Mouse (Mus musculus) cerebellum, adult 11 months (tissue): Measurements from ENCODE around the gene Spsb3.

Experiments used
- DNase-seq: peaks from one replicate; pipeline ENCODE4 v3.0.0; 2022

Gene Spsb3

DNA sequence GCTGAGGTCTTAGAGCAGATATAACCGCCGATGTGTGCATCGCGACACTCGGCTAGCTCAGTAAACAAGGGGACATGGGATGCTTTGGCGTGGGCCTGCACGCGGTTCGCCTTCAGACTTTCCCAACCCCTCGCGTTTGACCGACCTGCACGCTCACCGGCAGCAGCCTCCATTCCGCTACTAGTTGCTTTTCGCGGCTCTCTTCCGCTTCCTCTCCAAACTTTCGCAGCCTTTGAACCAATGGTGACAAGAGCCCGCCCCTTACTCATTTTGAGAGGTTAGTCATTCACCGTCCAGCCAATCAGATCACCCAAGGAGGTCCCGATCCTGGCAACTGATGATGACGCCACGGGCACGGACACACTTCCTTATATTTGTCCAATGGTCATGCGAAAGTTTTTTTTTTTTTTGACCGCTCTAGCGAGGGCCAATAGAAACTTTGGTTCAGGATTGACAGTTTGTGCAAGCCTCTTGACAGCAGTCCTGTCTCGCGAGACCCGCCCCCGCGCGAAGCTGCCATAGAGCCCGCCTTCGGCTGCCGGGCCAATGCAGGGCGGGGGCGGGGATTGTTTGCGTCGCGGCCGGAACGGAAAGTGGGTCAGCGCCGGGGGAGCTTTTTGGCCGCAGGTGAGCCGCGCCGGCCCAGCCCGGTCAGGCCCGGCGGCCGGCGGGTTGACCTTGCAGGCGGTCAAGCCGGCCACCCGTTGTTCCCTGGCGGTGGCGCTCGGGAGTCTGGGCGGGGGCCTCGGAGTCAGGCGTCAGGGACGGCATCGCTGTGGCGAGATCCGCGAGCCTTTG is at the start of gene Spsb3, which contains the start of gene Nubp2:
TSS of gene Spsb3 (plus strand) at position 510 of the 798 bp plus-strand sequence.
TSS of gene Nubp2 (minus strand) at position 216 of the 798 bp plus-strand sequence.
- peak; percentile 97 for DNase-seq

DNA sequence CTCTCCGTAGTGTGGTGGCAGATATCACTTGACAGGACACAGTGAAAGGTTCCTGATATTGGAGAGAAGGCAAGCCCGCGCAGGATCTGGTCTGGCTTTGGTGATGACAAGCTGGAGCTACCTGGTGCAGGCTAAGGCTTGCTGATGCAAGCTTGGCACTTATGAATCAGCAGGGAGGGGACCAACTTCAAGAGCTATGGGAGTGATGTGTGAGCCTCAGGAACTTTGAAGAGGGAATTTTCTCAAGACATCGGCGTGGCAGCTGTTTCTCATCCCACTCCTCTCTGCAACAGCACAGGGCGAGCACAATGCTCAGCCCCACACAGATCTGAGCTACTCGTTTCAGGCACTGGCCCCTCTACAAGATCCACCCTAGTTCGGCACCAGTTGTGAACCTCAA is 46.6 kb upstream of the Spsb3 start, which contains the start of gene Hagh:
TSS of gene Hagh (plus strand) at position 302 of the 400 bp plus-strand sequence.
- DNase-seq, result no peak

DNA sequence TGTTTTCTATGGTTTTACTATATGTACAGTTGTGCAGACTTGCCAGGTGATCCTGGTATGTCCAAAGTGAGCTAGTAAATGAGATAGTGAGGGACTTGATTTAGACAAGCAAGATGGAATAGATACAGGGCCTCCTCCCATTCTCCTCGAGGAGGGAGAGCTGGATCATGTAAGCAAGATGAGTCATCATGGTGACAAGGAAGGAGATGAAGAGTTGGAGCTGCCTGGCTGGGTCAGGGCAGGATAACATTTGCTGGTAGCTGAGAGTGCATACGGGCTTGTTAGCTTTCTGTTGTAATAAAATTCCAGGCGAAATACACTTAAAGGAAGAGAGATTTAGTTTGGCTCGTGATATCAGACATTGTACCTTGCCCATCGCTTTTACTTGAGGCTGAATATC is 46.1 kb upstream of the Spsb3 start:
- DNase-seq, result no peak

DNA sequence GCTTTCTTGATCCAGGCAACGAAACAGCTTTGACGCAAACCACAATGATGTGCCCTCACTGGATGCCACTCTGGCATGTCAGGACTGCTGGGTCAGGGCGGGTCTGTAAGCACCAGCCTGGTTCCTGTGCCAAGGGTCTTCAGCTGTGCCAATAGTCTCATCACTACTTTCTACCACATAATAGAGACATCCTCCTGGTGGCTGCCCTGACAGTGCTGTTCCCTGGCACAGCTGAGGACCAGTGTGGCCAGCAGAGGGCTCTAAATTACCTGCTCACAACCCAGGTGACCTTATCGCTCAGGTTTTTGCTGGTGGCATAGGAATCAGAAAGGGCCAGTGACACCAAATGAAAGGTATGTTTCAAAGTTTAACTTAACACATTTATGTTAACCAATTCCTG is 45.3 kb upstream of the Spsb3 start:
- DNase-seq, result no peak

DNA sequence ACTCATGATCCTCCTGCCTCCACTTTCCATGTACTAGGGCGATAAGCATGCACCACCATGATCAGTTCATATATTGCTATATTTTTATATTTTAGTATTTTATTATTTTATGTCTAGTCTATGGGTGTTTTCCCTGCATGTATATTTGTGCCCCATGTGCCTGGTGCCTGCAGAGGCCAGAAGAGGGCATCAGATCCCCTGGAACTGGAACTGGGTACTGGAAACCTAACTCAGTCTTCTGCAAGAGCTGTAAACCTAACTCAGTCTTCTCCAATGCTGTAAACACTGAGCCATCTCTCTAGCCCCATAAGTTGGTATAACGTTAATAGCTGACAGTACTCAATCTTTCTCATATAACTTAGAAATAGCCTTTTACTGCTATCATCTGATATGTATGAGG is 43.8 kb upstream of the Spsb3 start:
- no peak for DNase-seq

DNA sequence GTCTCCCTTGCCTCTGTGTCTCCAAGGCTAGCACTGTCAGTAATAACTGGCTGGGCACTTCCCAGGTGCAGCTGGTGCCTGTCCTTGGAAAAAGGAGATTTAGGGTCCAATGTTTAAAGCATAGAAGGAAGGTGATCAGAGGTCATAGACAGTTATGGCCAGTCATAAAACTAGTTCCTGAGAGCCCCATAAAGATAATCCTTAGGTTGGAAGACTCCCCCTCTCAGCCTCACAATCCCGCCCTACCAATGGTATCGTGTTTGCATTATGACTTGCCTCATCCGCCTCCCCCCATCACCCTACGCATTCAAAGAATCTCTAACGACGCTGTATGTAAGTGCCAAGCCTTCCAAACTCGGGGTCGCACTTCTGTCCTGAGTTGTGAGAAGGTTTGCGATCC is 41.9 kb upstream of the Spsb3 start:
- no peak for DNase-seq

DNA sequence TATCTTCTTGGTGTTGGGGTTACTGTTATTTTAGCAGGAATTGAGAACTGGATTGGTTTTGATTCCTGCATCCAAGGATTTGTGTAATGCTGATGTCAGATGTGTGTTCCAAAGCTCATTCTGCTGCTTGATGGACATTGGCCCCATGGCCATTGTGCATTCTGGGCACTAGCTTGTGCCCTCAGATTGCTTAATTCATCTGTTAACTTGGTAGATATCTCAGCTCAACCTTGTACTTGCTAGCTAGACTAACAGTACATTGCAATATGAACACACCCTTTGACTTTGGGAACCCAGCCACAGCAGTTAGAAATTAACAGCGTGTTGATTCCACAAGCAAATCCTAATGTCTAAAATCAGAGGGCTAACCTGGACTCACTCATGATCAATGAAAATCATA is 39.1 kb upstream of the Spsb3 start:
- no peak for DNase-seq

DNA sequence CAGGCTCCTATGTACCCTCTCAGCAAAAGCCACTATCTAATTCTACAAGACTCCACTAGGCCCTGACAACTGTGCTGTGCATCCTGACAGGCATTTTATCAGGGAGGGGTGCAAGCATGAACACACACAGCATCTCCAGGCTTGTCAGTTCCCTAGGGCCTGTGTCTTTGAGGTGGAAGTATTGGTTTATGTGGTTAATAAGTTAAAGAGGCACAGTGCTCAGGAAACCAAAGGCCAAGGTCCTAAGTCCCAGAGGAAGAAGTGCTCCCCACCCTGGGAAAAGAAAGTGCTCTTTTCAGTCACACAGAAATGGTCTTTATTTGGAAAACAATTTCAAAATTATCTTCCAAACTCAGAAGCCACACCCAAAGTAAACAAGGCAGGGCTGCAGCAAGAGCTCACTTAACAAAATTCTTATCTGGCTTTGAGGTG is 37.8 kb upstream of the Spsb3 start:
- DNase-seq, result no peak

DNA sequence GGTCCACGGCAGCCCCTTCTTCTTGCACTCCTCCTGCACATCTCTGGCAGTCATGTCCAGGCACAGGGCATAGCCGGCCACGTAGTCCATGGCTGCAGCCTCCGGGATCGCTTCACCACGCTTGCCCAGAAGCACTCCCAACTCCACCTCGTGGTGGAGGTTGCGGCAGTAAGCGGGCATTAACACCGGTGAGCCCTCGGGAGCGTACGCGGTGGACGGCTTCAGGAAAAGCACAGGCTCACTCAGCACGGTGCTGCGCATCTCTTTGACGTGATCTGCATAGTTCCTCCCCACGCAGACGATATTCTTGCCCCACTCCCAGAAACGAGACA is 36.7 kb upstream of the Spsb3 start:
- DNase-seq, result no peak

DNA sequence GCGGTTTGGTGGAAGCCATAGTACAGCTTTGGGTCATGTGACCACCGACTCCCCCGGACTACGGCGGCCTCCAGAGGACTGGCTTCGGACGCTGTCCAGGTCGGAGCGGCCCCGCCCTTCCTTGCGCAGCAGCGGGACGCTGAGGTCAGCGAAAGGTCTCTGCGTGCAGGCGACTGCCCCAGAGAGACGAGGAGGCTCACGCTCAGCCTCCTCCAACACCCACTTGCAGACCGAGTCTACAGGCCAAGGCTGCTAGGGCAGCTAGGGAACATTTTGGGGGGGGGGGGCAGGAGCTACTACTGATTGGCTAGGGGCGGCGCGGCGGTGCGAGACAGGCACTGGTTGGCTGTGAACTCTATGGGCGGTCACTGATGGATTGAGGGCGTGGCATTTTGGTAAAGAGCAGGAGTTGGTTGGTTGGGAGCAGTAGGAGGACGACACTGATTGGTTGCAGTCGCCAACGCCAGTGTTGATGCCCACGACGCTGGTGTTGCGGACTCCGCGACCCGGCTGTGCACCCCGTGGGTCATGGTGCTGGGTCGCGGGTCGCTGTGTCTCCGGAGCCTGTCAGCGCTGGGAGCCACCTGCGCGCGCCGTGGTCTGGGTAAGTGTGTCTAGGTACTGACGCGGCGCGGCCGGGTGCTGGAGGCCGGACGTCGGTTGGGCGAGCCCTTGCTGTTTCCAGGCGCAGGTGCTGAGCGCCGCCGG is 36.2 kb upstream of the Spsb3 start, which contains the start of gene Fahd1:
TSS of gene Fahd1 (minus strand) at position 300 of the 708 bp plus-strand sequence.
- peak; percentile 94 for DNase-seq

DNA sequence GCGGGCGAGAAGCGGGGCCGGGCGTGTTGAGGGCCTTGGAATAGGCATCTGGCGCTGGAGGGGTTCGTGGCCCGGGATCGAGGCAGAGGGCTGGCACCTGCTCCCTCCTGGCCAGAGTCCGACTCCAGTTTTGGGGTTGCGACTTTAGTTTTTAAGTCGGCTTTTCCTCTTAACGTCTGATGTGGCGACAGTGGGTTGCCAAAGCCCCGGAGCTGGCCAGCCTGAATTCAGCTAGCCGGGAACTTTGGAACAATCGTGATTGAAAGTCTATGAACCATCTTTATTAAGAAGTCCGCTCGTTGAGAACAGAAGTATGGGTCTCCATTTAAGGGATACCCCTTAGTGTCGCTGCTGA is 35.7 kb upstream of the Spsb3 start:
- DNase-seq, result no peak

DNA sequence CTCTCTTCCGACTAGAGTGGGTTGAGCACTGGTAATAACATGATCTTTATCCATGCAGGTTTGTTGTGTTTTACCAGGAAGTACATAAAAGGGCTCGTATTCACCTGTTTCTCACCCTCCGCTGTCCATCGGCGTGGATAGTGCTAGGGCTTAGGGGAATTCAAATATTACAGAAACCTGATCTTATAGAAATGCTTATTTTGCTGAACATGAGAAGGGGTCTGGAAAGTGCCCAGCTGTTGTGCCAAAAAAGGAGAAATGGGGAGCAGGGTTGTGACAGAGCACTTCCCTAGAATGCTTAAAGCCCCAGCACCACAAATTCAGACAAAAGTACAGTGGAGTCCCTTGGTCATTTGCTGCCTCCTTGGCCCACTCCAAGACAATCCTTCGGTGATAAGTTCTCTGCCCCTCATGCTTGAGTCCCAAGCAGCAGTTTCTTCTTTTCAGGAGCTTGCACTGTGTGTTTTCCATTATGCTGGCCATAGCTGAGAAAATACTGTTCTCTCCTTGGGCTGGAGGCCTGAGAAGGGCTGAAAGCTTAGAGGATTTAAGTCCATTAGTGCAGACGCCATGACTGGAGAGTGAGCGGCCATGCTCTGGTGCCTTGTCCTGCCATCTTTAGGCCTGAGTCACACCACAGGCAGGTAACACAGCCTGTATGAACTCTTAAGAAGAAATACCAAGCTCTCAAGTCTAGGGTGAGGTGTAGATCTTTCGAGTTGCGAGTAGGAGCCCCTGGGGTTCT is 34.9 kb upstream of the Spsb3 start:
- no peak for DNase-seq

DNA sequence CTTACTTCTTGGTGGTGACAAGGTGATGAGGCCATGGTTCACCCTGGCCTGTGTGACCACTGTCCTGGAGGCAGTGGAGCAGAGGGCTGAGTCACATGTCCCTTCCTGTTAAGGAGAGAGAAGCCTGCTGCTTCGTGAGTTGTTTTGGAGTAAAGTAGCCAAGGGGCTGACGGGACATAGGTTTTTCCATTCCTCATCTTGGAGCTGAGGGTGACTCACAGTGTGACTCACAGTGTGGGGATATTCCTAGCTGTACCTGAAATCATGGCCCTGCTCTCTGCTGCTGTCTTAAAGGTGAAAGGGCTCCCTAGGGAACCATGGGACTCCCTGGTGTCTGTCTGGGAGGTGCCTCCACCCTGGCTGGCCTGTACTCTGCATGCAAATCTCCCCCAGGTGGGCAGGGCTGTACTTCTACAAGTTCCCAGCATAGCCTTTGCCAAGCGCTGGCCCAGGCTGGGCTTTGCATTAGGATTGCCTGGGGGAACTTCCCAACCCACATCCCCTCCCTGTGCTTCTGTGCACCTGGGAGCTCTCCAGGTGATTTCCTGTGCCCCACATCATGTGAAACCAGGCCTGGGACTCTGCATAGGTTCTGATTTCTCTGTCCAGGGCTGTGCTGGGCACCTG is 30.5 kb upstream of the Spsb3 start:
- DNase-seq, result no peak

DNA sequence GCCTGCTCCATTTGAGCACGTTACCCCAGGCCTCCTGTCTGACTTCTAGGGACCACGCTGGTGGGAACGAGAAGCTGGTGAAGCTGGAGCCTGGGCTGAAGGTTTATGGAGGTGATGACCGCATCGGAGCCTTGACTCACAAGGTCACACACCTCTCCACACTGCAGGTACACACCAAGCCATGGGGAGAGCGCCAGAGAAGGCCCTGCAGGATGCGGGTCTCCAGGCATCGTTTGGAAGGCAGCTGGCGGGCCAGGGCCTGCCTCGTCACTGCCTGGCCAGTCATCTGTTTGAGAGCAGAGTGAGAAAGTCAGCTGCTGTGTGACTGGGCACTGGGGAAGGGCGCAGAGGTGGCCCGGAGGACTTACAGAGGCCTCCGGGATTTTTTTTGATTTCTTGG is 29.9 kb upstream of the Spsb3 start:
- DNase-seq, result no peak

DNA sequence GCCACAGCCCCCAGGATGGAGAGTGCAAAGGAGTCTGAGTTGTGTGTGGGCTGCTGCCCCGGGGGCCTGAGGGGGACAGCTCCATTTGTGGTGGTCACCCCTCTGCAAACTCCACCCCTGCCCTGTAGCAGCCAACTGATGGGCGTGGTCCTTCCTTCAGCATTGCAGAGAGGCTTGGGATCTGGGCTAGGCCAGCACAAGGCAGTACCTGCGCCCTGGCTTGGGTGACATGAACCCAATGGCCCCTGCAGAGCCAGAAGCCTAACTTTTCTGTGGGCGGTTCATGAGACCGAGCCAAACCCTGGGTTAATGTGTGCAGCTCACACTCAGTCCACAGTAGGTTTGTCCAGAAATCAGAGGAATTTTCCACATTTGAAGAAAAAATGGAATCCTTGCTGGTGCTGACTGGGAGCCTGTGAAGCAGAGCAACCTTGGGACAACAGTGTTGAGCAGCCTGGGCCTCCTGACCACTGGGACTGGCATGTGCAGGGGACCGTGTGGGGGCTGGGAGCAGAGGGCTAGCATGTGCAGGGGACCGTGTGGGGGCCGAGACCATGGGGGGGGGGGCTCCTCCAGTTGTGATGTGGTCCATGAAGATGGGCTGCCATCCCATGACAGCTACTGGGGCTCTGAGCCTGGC is 28.5 kb upstream of the Spsb3 start:
- DNase-seq, result no peak

DNA sequence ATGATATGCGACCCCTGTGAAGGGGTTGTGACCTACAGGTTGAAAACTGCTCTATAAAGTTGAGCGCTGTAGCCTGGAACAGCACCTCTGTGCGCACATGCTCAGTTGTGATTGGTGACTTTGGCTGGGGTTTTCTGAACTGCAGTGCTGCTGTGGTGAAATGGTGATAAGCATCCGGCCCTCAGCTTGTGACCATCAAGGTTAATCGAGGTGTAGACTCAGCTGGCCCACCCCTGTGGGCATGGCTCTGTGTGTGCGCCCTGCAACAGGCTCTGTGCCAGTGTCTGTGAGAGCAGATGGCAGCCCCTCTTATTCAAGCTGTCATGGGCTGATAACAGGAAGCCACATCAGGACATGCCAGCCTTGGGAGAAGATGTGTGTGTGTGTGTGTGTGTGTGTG is 27.5 kb upstream of the Spsb3 start:
- no peak for DNase-seq

DNA sequence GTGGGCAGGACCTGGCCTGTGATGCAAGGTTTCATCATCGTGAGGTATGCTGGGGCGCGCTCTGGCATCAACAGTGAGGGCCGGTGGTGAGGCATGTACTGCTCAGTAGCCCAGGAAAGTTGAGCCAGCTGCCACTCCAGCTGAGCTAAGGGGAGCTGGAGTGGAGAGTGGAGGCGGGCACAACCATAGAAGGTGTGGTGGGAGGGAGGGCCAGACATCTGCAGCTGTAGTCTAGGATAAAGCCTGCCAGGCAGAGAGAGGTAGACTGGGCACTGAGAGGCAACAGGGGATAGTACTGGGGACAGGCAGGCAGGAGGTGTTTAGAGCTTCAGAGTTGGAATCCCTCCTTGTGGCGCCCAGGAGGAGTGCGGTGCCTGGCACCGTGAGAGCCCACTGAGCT is 26.4 kb upstream of the Spsb3 start:
- no peak for DNase-seq

DNA sequence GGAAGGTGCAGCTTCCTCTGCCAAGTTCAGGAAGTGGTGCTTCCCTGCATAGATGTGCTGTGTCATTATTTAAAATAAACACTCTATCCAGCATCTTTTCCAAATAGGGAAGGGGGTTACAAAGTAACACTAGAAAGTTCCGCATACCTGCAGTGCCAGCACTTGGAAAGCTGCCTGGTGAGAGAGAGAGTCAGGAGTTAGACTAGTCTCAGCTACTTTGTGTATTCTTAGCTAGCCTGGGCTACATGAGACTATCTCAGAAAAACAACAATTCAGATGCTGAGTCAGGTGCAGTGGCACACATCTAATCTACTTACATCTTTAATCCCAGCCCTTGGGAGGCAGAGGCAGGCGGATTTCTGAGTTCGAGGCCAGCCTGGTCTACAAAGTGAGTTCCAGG is 24.7 kb upstream of the Spsb3 start:
- no peak for DNase-seq

DNA sequence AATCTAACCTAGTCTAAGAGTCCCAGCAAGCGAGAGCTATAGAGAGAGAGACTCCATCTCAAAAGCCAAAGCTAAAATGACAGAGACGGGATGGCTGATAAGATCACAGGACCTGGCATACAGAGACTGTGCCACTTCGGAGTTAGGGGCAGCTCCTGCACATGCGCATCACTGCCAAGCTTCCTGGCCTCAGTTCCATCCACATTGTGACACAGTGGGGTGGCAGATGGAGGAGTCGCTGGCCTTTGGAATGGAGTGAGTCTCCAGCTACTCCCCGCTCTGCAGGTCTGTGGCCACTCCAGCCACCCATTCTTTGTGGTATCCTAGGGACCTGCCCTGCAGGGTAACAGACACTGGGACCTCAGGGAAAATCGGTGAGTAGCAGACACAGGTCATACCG is 20.7 kb upstream of the Spsb3 start, which contains the start of gene Igfals:
TSS of gene Igfals (plus strand) at position 222 of the 400 bp plus-strand sequence.
- peak; percentile 84 for DNase-seq

DNA sequence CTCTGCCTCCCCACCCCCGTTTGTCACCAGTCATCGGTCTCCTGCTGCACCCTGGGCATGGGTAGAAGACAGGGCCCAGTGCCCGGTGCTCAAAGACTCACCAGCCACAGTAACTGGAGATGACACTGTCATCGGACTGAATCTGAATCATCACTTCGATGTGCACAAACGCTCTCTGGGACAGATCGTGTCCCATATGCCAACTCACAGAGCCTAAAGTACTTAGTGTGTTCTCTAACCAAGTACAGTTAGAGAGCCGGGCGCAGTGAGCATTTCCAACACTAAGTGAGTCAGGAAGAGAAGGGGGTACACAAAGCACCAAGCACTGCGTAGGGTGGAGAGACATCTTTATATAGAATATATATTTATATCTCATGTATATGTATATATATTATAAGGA is 18.5 kb upstream of the Spsb3 start:
- DNase-seq, result no peak

DNA sequence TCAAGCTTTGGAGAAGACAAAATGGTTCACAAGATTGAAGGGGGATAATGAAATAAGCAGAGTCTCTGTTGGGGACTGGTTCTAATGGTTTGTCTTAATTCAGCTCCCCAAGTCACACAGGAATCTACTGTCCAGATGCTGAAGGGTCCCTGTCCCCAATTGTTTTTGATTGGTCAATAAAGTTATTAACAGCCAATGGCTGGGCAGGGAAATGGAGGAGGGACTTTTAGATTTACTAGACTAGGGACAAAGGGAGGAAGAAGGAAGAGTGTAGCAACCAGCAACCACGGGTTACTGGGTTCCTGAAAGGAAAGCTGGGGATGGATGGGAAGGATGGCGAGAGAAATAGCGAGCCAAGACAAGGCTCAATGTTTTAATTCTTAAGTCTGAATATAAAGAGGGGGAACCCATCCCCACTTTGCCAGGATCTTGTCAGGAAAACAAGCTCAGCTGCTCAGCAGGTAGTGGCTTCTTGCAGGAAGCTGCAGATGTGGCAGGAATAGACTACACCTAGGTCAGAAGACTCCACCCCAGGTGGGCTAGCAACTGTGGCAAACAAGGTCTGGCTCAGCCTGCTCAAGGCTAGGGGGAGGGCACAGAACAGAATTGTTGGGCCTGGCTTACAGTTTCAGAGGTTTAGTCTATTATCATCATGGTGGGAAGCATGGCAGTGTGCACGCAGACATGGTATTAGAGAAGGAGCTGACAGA is 12.6 kb upstream of the Spsb3 start:
- DNase-seq, result no peak

DNA sequence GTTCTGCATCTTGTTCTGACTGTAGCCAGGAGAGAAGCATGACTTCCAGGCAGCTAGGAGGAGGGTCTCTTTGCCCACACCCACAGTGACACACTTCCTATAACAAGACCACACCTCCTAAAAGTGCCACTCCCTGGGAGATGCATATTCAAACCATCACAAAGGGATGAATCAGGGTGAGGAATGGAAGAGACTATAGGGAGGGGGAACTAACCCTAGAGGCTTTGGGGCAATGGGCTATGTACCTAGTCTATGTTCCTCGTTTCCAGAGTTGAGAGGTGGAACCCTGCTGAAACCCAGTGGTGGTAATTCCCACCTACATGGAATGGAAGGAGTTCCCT is 12.1 kb upstream of the Spsb3 start:
- no peak for DNase-seq
